Mouse (Mus musculus): ENCODE results near the gene Pacrg. TPM values are rescaled to one million over a fixed set of nuclear protein-coding genes. Genes with fewer than 3 reads are reported as not detected.

Pacrg gene
- polyA plus RNA-seq, 1 experiment from 2014 or later, result 0.91 TPM

DNA sequence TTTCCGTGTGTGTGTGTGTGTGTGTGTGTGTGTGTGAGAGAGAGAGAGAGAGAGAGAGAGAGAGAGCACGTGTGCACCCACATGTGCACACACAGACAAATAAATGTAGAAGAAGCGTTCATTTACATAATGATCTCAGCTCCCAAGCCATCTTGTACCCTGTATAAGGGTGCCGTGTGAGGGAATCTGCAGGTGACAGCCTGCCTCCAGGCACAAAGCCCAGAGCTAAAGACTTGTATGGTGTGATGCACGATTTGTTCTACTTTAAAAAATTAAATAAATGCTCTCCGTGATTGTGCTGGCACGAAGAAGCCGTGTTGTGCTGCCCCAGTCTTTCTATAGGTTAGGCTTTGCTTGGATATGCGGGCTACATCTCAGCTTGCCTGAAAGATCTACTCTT is 426.2 kb downstream of the Pacrg start:
- no peak for DNase-seq (ENCODE audit: low spot score)

GRCm38 (mm10) chr17:10410597-10411476 is 429.3 kb downstream of the Pacrg start:
- no peak for DNase-seq (ENCODE audit: low spot score)

GRCm38 (mm10) chr17:10408681-10409081 is 431.4 kb downstream of the Pacrg start:
- DNase-seq (ENCODE audit: low spot score), result no peak

DNA sequence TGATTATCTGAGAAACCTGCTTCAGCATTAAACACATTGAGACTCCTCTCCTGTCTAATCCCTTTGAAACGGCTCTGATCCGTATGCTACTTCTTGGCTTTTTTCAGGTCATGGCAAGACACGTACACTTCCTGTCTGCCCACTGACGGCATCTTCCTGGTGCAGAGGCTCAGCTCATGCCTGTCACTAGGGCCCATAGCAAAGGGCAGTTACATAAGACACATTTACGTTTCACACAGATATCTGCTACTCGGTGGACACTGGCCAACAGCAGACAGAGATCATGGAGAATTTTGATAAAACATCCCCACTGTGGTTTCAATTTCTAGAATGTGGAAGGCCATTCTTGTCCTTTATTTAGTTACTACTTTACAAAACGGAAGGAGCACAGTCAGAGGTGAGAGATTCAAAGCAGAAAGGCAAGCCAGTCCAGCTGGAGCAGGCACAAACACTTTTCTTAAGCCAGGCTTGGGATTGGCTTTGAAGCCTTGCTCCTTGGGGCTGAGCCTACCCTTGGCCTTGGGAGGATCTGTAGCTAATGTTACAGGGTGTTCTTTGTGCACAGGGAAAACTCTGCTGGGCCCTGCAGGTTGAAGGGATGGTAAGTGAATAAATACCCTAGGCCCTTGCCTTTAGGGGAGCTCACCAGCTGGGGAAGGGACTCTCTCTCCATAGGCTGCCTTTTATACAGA is 432.9 kb downstream of the Pacrg start:
- no peak for DNase-seq (ENCODE audit: low spot score)

- no peak for DNase-seq (ENCODE audit: low spot score)
Observed at GRCm38 (mm10) chr17:10406311-10406710, 433.8 kb downstream of the Pacrg start.

DNA sequence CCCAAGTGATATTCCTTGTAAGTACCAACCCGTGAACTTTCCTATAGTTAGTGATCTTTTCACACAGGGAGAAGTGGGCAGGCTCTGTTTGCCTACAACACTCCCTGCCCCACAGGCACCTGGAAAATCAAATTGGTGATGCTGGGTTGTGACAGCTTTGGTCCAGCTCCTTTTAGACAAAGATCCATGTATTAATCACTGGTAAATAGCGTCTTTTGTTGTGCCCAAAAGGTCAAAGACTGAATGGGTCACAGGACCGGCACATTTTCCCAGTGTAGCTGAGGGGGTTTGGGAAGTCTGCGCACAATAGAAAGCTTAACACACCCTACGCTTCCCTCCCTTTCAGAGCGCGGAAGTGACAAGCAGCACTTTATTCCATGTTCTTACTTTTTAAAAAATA is 434.2 kb downstream of the Pacrg start:
- DNase-seq (ENCODE audit: low spot score), result no peak

- no peak for DNase-seq (ENCODE audit: low spot score)
Observed at GRCm38 (mm10) chr17:10403186-10403585, 436.9 kb downstream of the Pacrg start.

- DNase-seq (ENCODE audit: low spot score), result no peak
Observed at GRCm38 (mm10) chr17:10402064-10402640, 438.0 kb downstream of the Pacrg start.

DNA sequence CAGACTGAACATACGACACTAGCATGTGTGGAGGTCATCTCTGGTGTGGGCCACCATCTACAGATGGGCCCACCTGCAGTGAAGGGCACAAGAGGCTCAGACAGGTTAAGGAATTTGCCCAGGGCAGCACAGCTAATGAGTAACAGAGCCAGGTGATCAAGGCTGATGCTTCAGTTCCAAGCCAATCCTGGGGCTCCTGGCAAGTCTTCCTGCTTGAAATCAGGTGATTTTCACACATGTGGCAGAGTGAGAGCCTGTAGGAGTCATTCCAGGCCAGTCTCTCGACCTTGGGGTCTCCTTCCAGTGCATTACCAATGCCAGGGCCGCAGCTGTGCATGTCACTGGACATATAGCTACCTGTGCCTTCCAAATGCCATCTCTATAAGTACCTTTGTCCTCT is 438.6 kb downstream of the Pacrg start:
- DNase-seq (ENCODE audit: low spot score), result no peak

- DNase-seq (ENCODE audit: low spot score), result no peak
Observed at GRCm38 (mm10) chr17:10399706-10400105, 440.4 kb downstream of the Pacrg start.

- DNase-seq (ENCODE audit: low spot score), result no peak
Observed at GRCm38 (mm10) chr17:10398871-10399270, 441.2 kb downstream of the Pacrg start.

DNA sequence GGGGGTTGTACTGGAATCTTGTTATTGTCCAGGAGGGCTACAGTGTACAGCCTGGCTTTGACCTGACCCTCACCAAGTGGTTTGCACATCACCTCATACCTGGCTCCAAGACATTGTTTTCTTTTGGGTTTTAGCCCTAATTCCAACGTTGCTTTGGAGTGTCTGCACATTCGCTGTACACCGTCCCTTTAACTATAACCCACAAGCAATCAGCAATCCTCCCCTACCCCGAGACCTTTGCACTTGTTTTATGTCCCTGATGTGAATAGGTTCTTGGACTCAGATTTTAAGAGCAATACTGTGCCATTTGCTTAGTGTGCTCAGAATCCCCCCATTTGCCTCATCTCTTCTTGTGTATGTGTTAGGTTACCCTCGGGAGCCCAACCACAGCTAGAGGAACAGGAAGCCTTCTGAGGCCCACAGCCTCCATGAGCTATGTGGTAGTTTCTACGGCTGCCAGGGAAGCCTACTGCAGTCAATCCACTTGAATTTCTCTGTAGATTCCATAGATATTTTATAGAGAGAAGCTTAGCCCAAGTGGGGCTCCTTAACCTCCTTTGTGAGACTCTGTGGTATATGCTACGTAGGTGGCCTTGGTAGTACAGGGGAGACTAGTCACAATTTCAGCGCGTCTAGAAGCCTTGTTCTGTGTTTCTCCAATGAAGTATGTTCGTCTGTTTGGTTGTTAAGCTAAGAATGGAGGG is 442.0 kb downstream of the Pacrg start:
- peak; percentile 30 for DNase-seq (ENCODE audit: low spot score)

- no peak for DNase-seq (ENCODE audit: low spot score)
Observed at GRCm38 (mm10) chr17:10397336-10397735, 442.8 kb downstream of the Pacrg start.

DNA sequence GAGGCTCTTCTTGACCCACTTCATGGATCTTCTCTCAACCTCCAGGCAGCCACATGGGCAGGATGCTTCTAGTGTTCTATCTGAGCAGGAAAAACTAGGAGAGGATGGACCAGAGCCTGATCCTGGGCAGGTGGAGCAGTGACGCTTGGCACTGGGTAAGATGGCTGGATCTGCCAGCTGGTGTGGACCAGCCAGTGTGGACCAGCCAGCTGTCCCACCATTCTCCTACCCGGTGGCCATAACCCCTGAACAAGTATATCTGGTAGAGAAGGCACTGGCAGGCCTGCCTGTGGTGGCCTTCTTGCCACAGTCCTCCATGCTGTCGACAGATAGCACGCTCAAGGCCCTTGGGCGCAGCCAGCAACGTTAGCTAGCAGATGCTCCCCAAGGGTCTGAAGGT is 443.2 kb downstream of the Pacrg start:
- no peak for DNase-seq (ENCODE audit: low spot score)

DNA sequence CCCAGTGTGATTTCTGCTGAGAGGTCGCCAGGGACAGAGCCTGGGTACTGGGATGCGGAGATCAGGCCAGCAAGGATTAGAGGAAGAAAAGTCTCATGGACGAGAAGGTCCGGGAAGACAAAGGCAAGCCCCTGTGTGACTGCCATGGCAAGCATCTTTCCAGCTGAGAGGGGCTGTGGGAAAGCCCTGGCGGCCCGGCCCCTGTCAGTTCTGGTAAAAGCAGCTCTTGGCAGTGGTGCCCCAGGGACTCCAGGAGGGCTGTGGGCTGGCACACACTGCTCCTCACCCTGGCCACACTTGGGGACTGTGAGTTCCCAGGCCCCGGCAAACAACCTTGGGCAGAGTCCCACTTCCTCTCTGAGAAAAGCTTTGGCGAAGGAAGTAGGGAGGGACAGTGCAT is 445.3 kb downstream of the Pacrg start:
- no peak for DNase-seq (ENCODE audit: low spot score)

GRCm38 (mm10) chr17:10393766-10394165 is 446.3 kb downstream of the Pacrg start:
- DNase-seq (ENCODE audit: low spot score), result no peak

DNA sequence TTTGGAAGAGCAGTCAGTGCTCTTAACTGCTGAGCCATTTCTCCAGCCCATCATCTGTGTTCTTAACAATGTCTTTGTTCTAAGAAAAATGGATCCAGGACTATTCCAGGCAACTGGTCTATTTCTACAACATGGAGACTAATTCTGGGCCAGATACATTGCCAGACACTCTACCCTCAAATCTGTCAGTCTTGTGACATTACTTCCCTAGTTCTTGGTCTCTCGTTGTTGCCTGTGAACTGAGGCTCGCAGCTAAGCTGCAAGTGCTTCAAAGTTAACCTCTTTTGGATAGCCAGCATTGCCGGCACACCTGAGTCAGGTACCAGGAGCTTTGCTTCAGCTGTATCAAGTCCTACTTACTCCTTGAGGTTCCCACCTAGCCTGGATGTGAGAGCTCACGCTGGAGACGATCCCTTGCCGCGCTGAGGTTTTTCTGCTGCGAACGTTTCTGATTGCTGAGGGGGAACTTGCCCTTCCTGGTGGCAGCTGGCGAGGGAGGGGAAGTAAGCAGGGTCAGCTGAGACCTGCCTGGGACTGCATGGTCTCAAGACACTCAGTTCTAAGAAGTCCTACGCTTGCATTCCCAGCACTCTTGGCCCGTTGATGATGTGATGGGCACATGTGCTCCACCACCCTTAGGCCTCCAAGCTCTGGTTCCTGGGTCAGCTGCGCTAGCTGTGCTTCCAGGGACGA is 447.6 kb downstream of the Pacrg start:
- no peak for DNase-seq (ENCODE audit: low spot score)

- DNase-seq (ENCODE audit: low spot score), result no peak
Observed at GRCm38 (mm10) chr17:10390232-10391172, 449.6 kb downstream of the Pacrg start.

DNA sequence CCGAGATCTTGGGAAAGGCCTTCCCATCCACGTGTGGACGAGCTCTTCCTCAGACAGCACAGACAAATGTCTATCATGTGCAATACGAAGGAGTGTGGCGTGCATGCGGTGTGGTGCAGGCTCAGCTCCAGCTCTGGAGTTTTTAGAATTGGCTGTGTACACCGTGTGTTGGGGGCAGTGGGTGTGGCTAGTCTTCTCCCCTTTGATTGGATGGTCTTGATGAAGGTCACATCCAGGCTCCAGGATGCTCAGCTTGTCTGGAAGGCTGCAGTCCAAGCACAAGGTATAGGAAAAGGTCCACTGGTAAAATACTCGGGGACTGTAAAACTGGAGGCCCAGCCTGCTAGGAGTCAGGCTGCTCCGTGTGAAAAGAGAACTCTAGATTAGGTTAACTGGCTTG is 450.4 kb downstream of the Pacrg start:
- DNase-seq (ENCODE audit: low spot score), result no peak

DNA sequence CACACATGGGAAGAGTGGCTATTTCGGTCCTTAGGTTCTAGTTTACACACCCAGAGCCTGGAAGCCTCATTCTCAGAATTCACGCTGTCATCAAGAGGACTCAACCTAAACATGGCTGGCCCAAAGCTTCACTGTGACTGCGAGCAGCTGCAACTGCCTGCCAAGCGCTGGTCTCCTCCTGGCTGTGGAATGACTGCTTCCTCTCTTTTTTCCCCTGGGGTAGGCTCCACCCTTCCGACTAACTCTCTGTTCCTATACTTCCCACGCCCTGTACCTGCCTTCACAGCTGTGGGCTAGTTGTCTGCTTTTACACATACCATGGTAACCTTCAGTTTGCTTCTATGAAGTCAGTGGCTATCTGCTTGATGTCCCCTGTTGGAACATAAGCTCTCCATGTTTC is 453.6 kb downstream of the Pacrg start:
- no peak for DNase-seq (ENCODE audit: low spot score)
